Mouse (Mus musculus) limb, embryonic 15.5 days (tissue): ENCODE data around the gene Tbcc. TPM values are rescaled to one million over a fixed set of nuclear protein-coding genes. Genes with fewer than 3 reads are reported as not detected.

ENCODE experiments used
- polyA plus RNA-seq: library from polyadenylated mRNA; unstranded; fragments of >200 nt; fragmentation: Nextera tagmentation; extraction: Ambion mirVana; gene quantifications from 2 replicates; pipeline ENCODE4 v1.2.1, GENCODE M21; 2015

Tbcc gene
- polyA plus RNA-seq, 1 experiment from 2014 or later: 51.2 TPM

Other genes with a start within 250 kb of the Tbcc start
- gene Klc4, start 244.7 kb upstream of the Tbcc start, polyA plus RNA-seq: 20.5 and 22.3 TPM in 2 replicates
- 88.4 and 91.3 TPM in 2 replicates for gene Mrpl2, start 244.5 kb upstream of the Tbcc start, polyA plus RNA-seq
- 53.4 and 63.3 TPM in 2 replicates for gene Cul7, start 240.3 kb upstream of the Tbcc start, polyA plus RNA-seq
- gene Rrp36, start 216.3 kb upstream of the Tbcc start, polyA plus RNA-seq: 64.6 and 66.9 TPM in 2 replicates
- 141 and 146 TPM in 2 replicates for gene Mea1, start 211.9 kb upstream of the Tbcc start, polyA plus RNA-seq
- gene Klhdc3, start 209.8 kb upstream of the Tbcc start, polyA plus RNA-seq: 132 and 156 TPM in 2 replicates
- 82.6 and 86.7 TPM in 2 replicates for gene Ppp2r5d, start 185.6 kb upstream of the Tbcc start, polyA plus RNA-seq
- 22.4 and 29.4 TPM in 2 replicates for gene Pex6, start 179.2 kb upstream of the Tbcc start, polyA plus RNA-seq
- 1.5 and 2.5 TPM in 2 replicates for gene Gnmt, start 161.5 kb upstream of the Tbcc start, polyA plus RNA-seq
- 78.0 and 83.6 TPM in 2 replicates for gene Cnpy3, start 138.5 kb upstream of the Tbcc start, polyA plus RNA-seq
- gene Ptcra, start 127.0 kb upstream of the Tbcc start, polyA plus RNA-seq: 0.17 and 0.33 TPM in 2 replicates
- gene 2310039H08Rik, start 118.0 kb upstream of the Tbcc start, polyA plus RNA-seq: 78.8 and 86.0 TPM in 2 replicates
- gene Rpl7l1, start 108.0 kb upstream of the Tbcc start, polyA plus RNA-seq: 151 and 154 TPM in 2 replicates
- 3.8 and 4.7 TPM in 2 replicates for gene Bicral, start 32.2 kb upstream of the Tbcc start, polyA plus RNA-seq
- not detected in 2 replicates for gene Prph2, start 19.8 kb downstream of the Tbcc start, polyA plus RNA-seq
- 14.4 and 14.9 TPM in 2 replicates for gene Ubr2, start 119.9 kb downstream of the Tbcc start, polyA plus RNA-seq